Mouse (Mus musculus) limb, embryonic 15.5 days (tissue): ENCODE data around the gene Atp8a1. TPM values are rescaled to one million over a fixed set of nuclear protein-coding genes. Genes with fewer than 3 reads are reported as not detected.

ENCODE experiments used
- ATAC-seq: fragments of 200-750 bp; cut with Nextera tagmentation; 2 replicates; pipeline ENCODE4 v1.8.0; 2017; ENCODE audit warnings: low read depth, moderate TSS enrichment; ENCODE audit not compliant: insufficient number of reproducible peaks, low FRiP score, low TSS enrichment
- H3K27ac ChIP-seq: fragments of 300-500 bp; sonication (generic); 2 replicates; pipeline ENCODE4 v1.5.1; 2015; ENCODE audit warnings: moderate library complexity, mild to moderate bottlenecking, inconsistent platforms
- H3K27me3 ChIP-seq: fragments of 300-500 bp; sonication (generic); 2 replicates; pipeline ENCODE4 v1.6.1; 2015; ENCODE audit warnings: inconsistent platforms
- H3K36me3 ChIP-seq: fragments of 300-500 bp; sonication (generic); 2 replicates; pipeline ENCODE4 v1.6.1; 2015; ENCODE audit warnings: inconsistent platforms
- H3K4me1 ChIP-seq: fragments of 300-500 bp; sonication (generic); 2 replicates; pipeline ENCODE4 v1.6.1; 2015; ENCODE audit warnings: inconsistent platforms
- H3K4me2 ChIP-seq: fragments of 300-500 bp; sonication (generic); 2 replicates; pipeline ENCODE4 v1.6.1; 2015; ENCODE audit warnings: mild to moderate bottlenecking, inconsistent platforms
- H3K4me3 ChIP-seq: fragments of 300-500 bp; sonication (generic); 2 replicates; pipeline ENCODE4 v1.5.1; 2015; ENCODE audit warnings: mild to moderate bottlenecking, inconsistent platforms
- H3K9ac ChIP-seq: fragments of 300-500 bp; sonication (generic); 2 replicates; pipeline ENCODE4 v1.6.1; 2015; ENCODE audit warnings: inconsistent platforms
- H3K9me3 ChIP-seq: fragments of 300-500 bp; sonication (generic); 2 replicates; pipeline ENCODE4 v1.6.1; 2016; ENCODE audit warnings: inconsistent platforms
- WGBS: fragments of 180-500 bp; shearing (Covaris S2); methylation state at CpG from one replicate; pipeline ENCODE4 v1.1.7; 2015; 5-methylcytosine and 5-hydroxymethylcytosine counted together
- polyA plus RNA-seq: library from polyadenylated mRNA; unstranded; fragments of >200 nt; fragmentation: Nextera tagmentation; extraction: Ambion mirVana; gene quantifications from 2 replicates; pipeline ENCODE4 v1.2.1, GENCODE M21; 2015

Atp8a1 gene
- 6.5 and 6.8 TPM in 2 replicates for polyA plus RNA-seq

- Histone ChIP-seq H3K27ac (peak within 1 kb of the TSS; percentile 77), H3K4me3 (peak within 1 kb of the TSS; percentile 82), H3K9me3 (no peaks in the 10 kb centered on the region), H3K27me3 (peaks cover 11% of the 10 kb centered on the region), H3K9ac (peak within 1 kb of the TSS; percentile 65), H3K36me3 (no peaks in the 10 kb centered on the region), H3K4me1 (peaks cover 11% of the 10 kb centered on the region), H3K4me2 (peak within 1 kb of the TSS; percentile 97)
- WGBS = under 1% methylated on average over 44 of the region's 64 CpGs
- peak; percentile 99 for ATAC-seq
Observed at GRCm38 (mm10) chr5:67847253-67848165, at the start of gene Atp8a1. Atp8a1 (minus strand) TSS chr5:67847434.

GRCm38 (mm10) chr5:67884422-67885210 lies 37.4 kb upstream of the Atp8a1 start:
- 90% methylated on average over 9 of the region's 9 CpGs for WGBS

GRCm38 (mm10) chr5:67883564-67884171 lies 36.4 kb upstream of the Atp8a1 start:
- 72% methylated on average over 1 of the region's 1 CpGs for WGBS
- H3K27me3 ChIP-seq = no peaks in the 10 kb centered on the region

More at GRCm38 (mm10) chr5:67884422-67885210, 37.4 kb upstream of the Atp8a1 start:
- Histone ChIP-seq H3K27me3 (no peaks in the 10 kb centered on the region), H3K9ac (no peak overlapping the region), H3K36me3 (no peaks in the 10 kb centered on the region), H3K4me3 (no peak overlapping the region), H3K4me2 (no peak overlapping the region), H3K9me3 (no peaks in the 10 kb centered on the region), H3K4me1 (no peaks in the 10 kb centered on the region), H3K27ac (no peak overlapping the region)
- no peak for ATAC-seq

GRCm38 (mm10) chr5:67871414-67871813 lies 24.2 kb upstream of the Atp8a1 start:
- 45% methylated on average over 3 of the region's 3 CpGs for WGBS
- Histone ChIP-seq H3K27ac (no peak overlapping the region), H3K27me3 (no peaks in the 10 kb centered on the region), H3K9me3 (no peaks in the 10 kb centered on the region), H3K4me2 (no peak overlapping the region), H3K4me3 (no peak overlapping the region), H3K4me1 (no peaks in the 10 kb centered on the region), H3K36me3 (no peaks in the 10 kb centered on the region), H3K9ac (no peak overlapping the region)
- ATAC-seq = no peak

More at GRCm38 (mm10) chr5:67883564-67884171, 36.4 kb upstream of the Atp8a1 start:
- H3K4me3 ChIP-seq = no peak overlapping the region
- H3K9ac ChIP-seq = no peak overlapping the region
- H3K9me3 ChIP-seq = no peaks in the 10 kb centered on the region
- no peaks in the 10 kb centered on the region for H3K4me1 ChIP-seq
- no peaks in the 10 kb centered on the region for H3K36me3 ChIP-seq
- no peak overlapping the region for H3K27ac ChIP-seq
- no peak for ATAC-seq
- no peak overlapping the region for H3K4me2 ChIP-seq

- 0 out of 2 replicates have a peak, but pooled peaks cover 2% of the 10 kb centered on the region for H3K4me1 ChIP-seq
- ATAC-seq = no peak; the same call in 1 of the 2 replicates
- H3K27me3 ChIP-seq = no peaks in the 10 kb centered on the region
- H3K36me3 ChIP-seq = no peaks in the 10 kb centered on the region
- WGBS = 59% methylated on average over 9 of the region's 9 CpGs
- no peaks in the 10 kb centered on the region for H3K9me3 ChIP-seq
- no peak overlapping the region for H3K9ac ChIP-seq
- H3K27ac ChIP-seq = no peak overlapping the region
- no peak overlapping the region for H3K4me3 ChIP-seq
- H3K4me2 ChIP-seq = no peak overlapping the region
Observed at GRCm38 (mm10) chr5:67866221-67866620, 19.0 kb upstream of the Atp8a1 start.

GRCm38 (mm10) chr5:67865670-67866069 lies 18.4 kb upstream of the Atp8a1 start:
- no peak for ATAC-seq
- Histone ChIP-seq H3K4me2 (no peak overlapping the region), H3K9ac (no peak overlapping the region), H3K9me3 (no peaks in the 10 kb centered on the region), H3K27ac (no peak overlapping the region), H3K4me1 (0 out of 2 replicates have a peak, but pooled peaks cover 2% of the 10 kb centered on the region), H3K36me3 (no peaks in the 10 kb centered on the region), H3K27me3 (no peaks in the 10 kb centered on the region), H3K4me3 (no peak overlapping the region)
- WGBS = 76% methylated on average over 5 of the region's 5 CpGs

GRCm38 (mm10) chr5:67864508-67865060 lies 17.4 kb upstream of the Atp8a1 start:
- no peak overlapping the region for H3K27ac ChIP-seq
- H3K4me2 ChIP-seq = no peak overlapping the region
- no peak overlapping the region for H3K4me3 ChIP-seq
- H3K27me3 ChIP-seq = no peaks in the 10 kb centered on the region
- H3K36me3 ChIP-seq = no peaks in the 10 kb centered on the region
- no peak for ATAC-seq
- no peaks in the 10 kb centered on the region for H3K9me3 ChIP-seq
- WGBS = 57% methylated on average over 2 of the region's 2 CpGs
- H3K9ac ChIP-seq = no peak overlapping the region
- H3K4me1 ChIP-seq = 0 out of 2 replicates have a peak, but pooled peaks cover 2% of the 10 kb centered on the region

GRCm38 (mm10) chr5:67863950-67864391 lies 16.7 kb upstream of the Atp8a1 start:
- H3K36me3 ChIP-seq = no peaks in the 10 kb centered on the region
- H3K4me1 ChIP-seq = 0 out of 2 replicates have a peak, but pooled peaks cover 2% of the 10 kb centered on the region
- no peak overlapping the region for H3K9ac ChIP-seq
- H3K27me3 ChIP-seq = no peaks in the 10 kb centered on the region
- no peak overlapping the region for H3K4me2 ChIP-seq
- no peak for ATAC-seq
- no peak overlapping the region for H3K27ac ChIP-seq
- no peaks in the 10 kb centered on the region for H3K9me3 ChIP-seq
- no peak overlapping the region for H3K4me3 ChIP-seq
- 58% methylated on average over 10 of the region's 10 CpGs for WGBS

- Histone ChIP-seq H3K9me3 (no peaks in the 10 kb centered on the region), H3K27me3 (no peaks in the 10 kb centered on the region), H3K4me3 (no peak overlapping the region), H3K27ac (no peak overlapping the region), H3K4me1 (no peaks in the 10 kb centered on the region), H3K36me3 (no peaks in the 10 kb centered on the region), H3K4me2 (no peak overlapping the region), H3K9ac (no peak overlapping the region)
- no peak for ATAC-seq
- 80% methylated on average over 6 of the region's 6 CpGs for WGBS
Observed at GRCm38 (mm10) chr5:67854963-67855606, 7.9 kb upstream of the Atp8a1 start.

- H3K9ac ChIP-seq = no peak overlapping the region
- no peak overlapping the region for H3K4me3 ChIP-seq
- peaks cover 1% of the 10 kb centered on the region; the same call in 1 of the 2 replicates for H3K4me1 ChIP-seq
- H3K36me3 ChIP-seq = no peaks in the 10 kb centered on the region
- no peak overlapping the region for H3K4me2 ChIP-seq
- WGBS = 65% methylated on average over 2 of the region's 2 CpGs
- no peaks in the 10 kb centered on the region for H3K27me3 ChIP-seq
- no peak overlapping the region for H3K27ac ChIP-seq
- no peak for ATAC-seq
- no peaks in the 10 kb centered on the region for H3K9me3 ChIP-seq
Observed at GRCm38 (mm10) chr5:67852860-67853259, 5.6 kb upstream of the Atp8a1 start.

- Histone ChIP-seq H3K36me3 (no peaks in the 10 kb centered on the region), H3K27ac (no peak overlapping the region), H3K4me2 (no peak overlapping the region), H3K9ac (no peak overlapping the region), H3K4me3 (no peak overlapping the region), H3K27me3 (peaks cover 8% of the 10 kb centered on the region), H3K9me3 (no peaks in the 10 kb centered on the region), H3K4me1 (peaks cover 11% of the 10 kb centered on the region)
- no peak for ATAC-seq
- 77% methylated on average over 4 of the region's 4 CpGs for WGBS
Observed at GRCm38 (mm10) chr5:67849411-67849810, 2.2 kb upstream of the Atp8a1 start.
